Mouse (Mus musculus): ENCODE measurements around the gene Fbxo34.

Gene Fbxo34

GRCm38 (mm10) chr14:47542283-47542682 is 92.1 kb downstream of the Fbxo34 start:
- H3K27me3 ChIP-seq (ENCODE audit: insufficient read depth, low read length): no peaks in the 10 kb centered on the region
- peaks cover 71% of the 10 kb centered on the region for H3K36me3 ChIP-seq (ENCODE audit: insufficient read depth, low read length)
- peaks cover 54% of the 10 kb centered on the region for H3K4me1 ChIP-seq (replicated peaks; ENCODE audit: low read depth, low read length)
- no peak for TF ChIP-seq POU5F1 (IDR thresholded peaks at IDR 0.05; ENCODE audit: borderline replicate concordance, low read length)
- TF ChIP-seq CTCF (conservative IDR thresholded peaks at IDR 0.05; ENCODE audit: low read length): no peak
- no peak for TF ChIP-seq NANOG (IDR thresholded peaks at IDR 0.05; ENCODE audit: borderline replicate concordance, low read length)
- no peaks in the 10 kb centered on the region for H3K9me3 ChIP-seq (ENCODE audit: low read length)
- H3K4me3 ChIP-seq (replicated peaks; ENCODE audit: low read length): no peak overlapping the region

GRCm38 (mm10) chr14:47544286-47544685 is 94.1 kb downstream of the Fbxo34 start:
- Histone ChIP-seq H3K36me3 (ENCODE audit: insufficient read depth, low read length) (peaks cover 91% of the 10 kb centered on the region), H3K4me3 (replicated peaks; ENCODE audit: low read length) (no peak overlapping the region), H3K27me3 (ENCODE audit: insufficient read depth, low read length) (no peaks in the 10 kb centered on the region), H3K9me3 (ENCODE audit: low read length) (no peaks in the 10 kb centered on the region), H3K4me1 (replicated peaks; ENCODE audit: low read depth, low read length) (peaks cover 39% of the 10 kb centered on the region)
- TF ChIP-seq NANOG (IDR thresholded peaks at IDR 0.05; ENCODE audit: borderline replicate concordance, low read length) (no peak), POU5F1 (IDR thresholded peaks at IDR 0.05; ENCODE audit: borderline replicate concordance, low read length) (no peak), CTCF (conservative IDR thresholded peaks at IDR 0.05; ENCODE audit: low read length) (no peak)

- no peak for TF ChIP-seq CTCF (conservative IDR thresholded peaks at IDR 0.05; ENCODE audit: low read length)
- TF ChIP-seq POU5F1 (IDR thresholded peaks at IDR 0.05; ENCODE audit: borderline replicate concordance, low read length): no peak
- TF ChIP-seq NANOG (IDR thresholded peaks at IDR 0.05; ENCODE audit: borderline replicate concordance, low read length): no peak
- Histone ChIP-seq H3K4me1 (replicated peaks; ENCODE audit: low read depth, low read length) (peaks cover 34% of the 10 kb centered on the region), H3K27me3 (ENCODE audit: insufficient read depth, low read length) (no peaks in the 10 kb centered on the region), H3K36me3 (ENCODE audit: insufficient read depth, low read length) (peaks cover 97% of the 10 kb centered on the region), H3K4me3 (replicated peaks; ENCODE audit: low read length) (no peak overlapping the region), H3K9me3 (ENCODE audit: low read length) (no peaks in the 10 kb centered on the region)
Measured at GRCm38 (mm10) chr14:47544877-47545276, 94.7 kb downstream of the Fbxo34 start.

- no peak for TF ChIP-seq NANOG (IDR thresholded peaks at IDR 0.05; ENCODE audit: borderline replicate concordance, low read length)
- TF ChIP-seq POU5F1 (IDR thresholded peaks at IDR 0.05; ENCODE audit: borderline replicate concordance, low read length): no peak
- no peak for TF ChIP-seq CTCF (conservative IDR thresholded peaks at IDR 0.05; ENCODE audit: low read length)
- Histone ChIP-seq H3K9me3 (ENCODE audit: low read length) (no peaks in the 10 kb centered on the region), H3K36me3 (ENCODE audit: insufficient read depth, low read length) (peaks cover 97% of the 10 kb centered on the region), H3K4me1 (replicated peaks; ENCODE audit: low read depth, low read length) (peaks cover 41% of the 10 kb centered on the region), H3K4me3 (replicated peaks; ENCODE audit: low read length) (no peak overlapping the region), H3K27me3 (ENCODE audit: insufficient read depth, low read length) (no peaks in the 10 kb centered on the region)
Measured at GRCm38 (mm10) chr14:47551668-47552067, 101.4 kb downstream of the Fbxo34 start.

- no peaks in the 10 kb centered on the region for H3K9me3 ChIP-seq (ENCODE audit: low read length)
- peaks cover 97% of the 10 kb centered on the region for H3K36me3 ChIP-seq (ENCODE audit: insufficient read depth, low read length)
- no peak overlapping the region for H3K4me3 ChIP-seq (replicated peaks; ENCODE audit: low read length)
- TF ChIP-seq NANOG (IDR thresholded peaks at IDR 0.05; ENCODE audit: borderline replicate concordance, low read length) (no peak), CTCF (conservative IDR thresholded peaks at IDR 0.05; ENCODE audit: low read length) (peak; percentile 14; the same call in 1 of the 2 replicates), POU5F1 (IDR thresholded peaks at IDR 0.05; ENCODE audit: borderline replicate concordance, low read length) (no peak)
- peaks cover 31% of the 10 kb centered on the region for H3K4me1 ChIP-seq (replicated peaks; ENCODE audit: low read depth, low read length)
- no peaks in the 10 kb centered on the region for H3K27me3 ChIP-seq (ENCODE audit: insufficient read depth, low read length)
Measured at GRCm38 (mm10) chr14:47553380-47553779, 103.2 kb downstream of the Fbxo34 start.

- H3K36me3 ChIP-seq (ENCODE audit: insufficient read depth, low read length): peaks cover 97% of the 10 kb centered on the region
- H3K27me3 ChIP-seq (ENCODE audit: insufficient read depth, low read length): no peaks in the 10 kb centered on the region
- no peaks in the 10 kb centered on the region for H3K9me3 ChIP-seq (ENCODE audit: low read length)
- H3K4me1 ChIP-seq (replicated peaks; ENCODE audit: low read depth, low read length): peaks cover 31% of the 10 kb centered on the region
- no peak overlapping the region for H3K4me3 ChIP-seq (replicated peaks; ENCODE audit: low read length)
- TF ChIP-seq NANOG (IDR thresholded peaks at IDR 0.05; ENCODE audit: borderline replicate concordance, low read length): no peak
- no peak for TF ChIP-seq CTCF (conservative IDR thresholded peaks at IDR 0.05; ENCODE audit: low read length)
- TF ChIP-seq POU5F1 (IDR thresholded peaks at IDR 0.05; ENCODE audit: borderline replicate concordance, low read length): no peak
Measured at GRCm38 (mm10) chr14:47554236-47554635, 104.0 kb downstream of the Fbxo34 start.

GRCm38 (mm10) chr14:47555225-47555624 is 105.0 kb downstream of the Fbxo34 start:
- no peak overlapping the region for H3K4me3 ChIP-seq (replicated peaks; ENCODE audit: low read length)
- H3K27me3 ChIP-seq (ENCODE audit: insufficient read depth, low read length): no peaks in the 10 kb centered on the region
- H3K4me1 ChIP-seq (replicated peaks; ENCODE audit: low read depth, low read length): peaks cover 31% of the 10 kb centered on the region
- no peak for TF ChIP-seq NANOG (IDR thresholded peaks at IDR 0.05; ENCODE audit: borderline replicate concordance, low read length)
- TF ChIP-seq POU5F1 (IDR thresholded peaks at IDR 0.05; ENCODE audit: borderline replicate concordance, low read length): no peak
- no peak for TF ChIP-seq CTCF (conservative IDR thresholded peaks at IDR 0.05; ENCODE audit: low read length)
- peaks cover 94% of the 10 kb centered on the region for H3K36me3 ChIP-seq (ENCODE audit: insufficient read depth, low read length)
- H3K9me3 ChIP-seq (ENCODE audit: low read length): no peaks in the 10 kb centered on the region

GRCm38 (mm10) chr14:47560714-47561113 is 110.5 kb downstream of the Fbxo34 start:
- H3K9me3 ChIP-seq (ENCODE audit: low read length): no peaks in the 10 kb centered on the region
- H3K4me3 ChIP-seq (replicated peaks; ENCODE audit: low read length): no peak overlapping the region
- H3K36me3 ChIP-seq (ENCODE audit: insufficient read depth, low read length): peaks cover 92% of the 10 kb centered on the region
- no peaks in the 10 kb centered on the region for H3K27me3 ChIP-seq (ENCODE audit: insufficient read depth, low read length)
- peaks cover 9% of the 10 kb centered on the region for H3K4me1 ChIP-seq (replicated peaks; ENCODE audit: low read depth, low read length)
- TF ChIP-seq POU5F1 (IDR thresholded peaks at IDR 0.05; ENCODE audit: borderline replicate concordance, low read length) (no peak), CTCF (conservative IDR thresholded peaks at IDR 0.05; ENCODE audit: low read length) (no peak), NANOG (IDR thresholded peaks at IDR 0.05; ENCODE audit: borderline replicate concordance, low read length) (no peak)

- no peak for TF ChIP-seq POU5F1 (IDR thresholded peaks at IDR 0.05; ENCODE audit: borderline replicate concordance, low read length)
- H3K9me3 ChIP-seq (ENCODE audit: low read length): no peaks in the 10 kb centered on the region
- H3K27me3 ChIP-seq (ENCODE audit: insufficient read depth, low read length): no peaks in the 10 kb centered on the region
- H3K36me3 ChIP-seq (ENCODE audit: insufficient read depth, low read length): peaks cover 81% of the 10 kb centered on the region
- H3K4me1 ChIP-seq (replicated peaks; ENCODE audit: low read depth, low read length): peaks cover 19% of the 10 kb centered on the region
- H3K4me3 ChIP-seq (replicated peaks; ENCODE audit: low read length): no peak overlapping the region
Measured at GRCm38 (mm10) chr14:47562530-47562929, 112.3 kb downstream of the Fbxo34 start.
